Mouse (Mus musculus): Measurements from ENCODE around the gene 4930516K23Rik. TPM values are rescaled to one million over a fixed set of nuclear protein-coding genes. Genes with fewer than 3 reads are reported as not detected.

Gene 4930516K23Rik
- total RNA-seq (2021): not detected
- long read RNA-seq, experiment 1: 0 reads
- long read RNA-seq, experiment 2: 0 reads

DNA sequence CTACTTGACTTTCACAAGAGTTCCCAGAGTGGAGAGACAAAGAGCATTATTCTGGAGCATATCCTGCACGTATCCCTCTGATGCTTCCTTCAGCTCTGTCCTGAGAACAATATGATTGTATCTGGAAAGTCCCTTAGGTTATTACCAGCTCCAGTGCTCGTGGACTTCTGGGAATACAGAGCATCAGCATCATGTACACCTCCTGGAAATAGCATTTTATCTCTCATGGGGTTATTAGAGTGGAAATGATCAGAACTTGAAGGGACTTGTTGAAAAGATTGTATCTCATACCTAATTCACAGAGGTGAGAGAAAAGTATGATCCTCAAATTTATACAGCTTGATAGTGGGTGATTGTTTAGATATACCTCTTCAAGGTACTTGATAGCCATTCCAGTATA, at the start of gene 4930516K23Rik:
4930516K23Rik (minus strand) TSS at position 101 of the 400 bp plus-strand sequence.
- intact Hi-C loops (cut with DNase I): no loop called here
- no peak for DNase-seq (ENCODE audit: low spot score in 2 of 2)

DNA sequence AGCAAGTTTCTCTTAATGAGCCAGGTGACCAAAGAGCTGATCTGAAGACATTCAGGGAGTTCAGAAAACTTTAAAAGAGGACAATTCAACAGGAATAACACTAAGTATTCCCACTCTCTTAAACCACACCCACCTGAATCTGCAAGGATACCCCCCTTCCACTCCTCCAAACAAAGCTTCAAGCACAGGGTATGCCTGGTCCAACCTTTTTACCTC, 43.4 kb upstream of the 4930516K23Rik start, which contains the start of gene Olfr646:
Olfr646 (plus strand) TSS at position 117 of the 216 bp plus-strand sequence.
- intact Hi-C loops (cut with DNase I): no loop called here
- DNase-seq (ENCODE audit: low spot score in 2 of 2): no peak

DNA sequence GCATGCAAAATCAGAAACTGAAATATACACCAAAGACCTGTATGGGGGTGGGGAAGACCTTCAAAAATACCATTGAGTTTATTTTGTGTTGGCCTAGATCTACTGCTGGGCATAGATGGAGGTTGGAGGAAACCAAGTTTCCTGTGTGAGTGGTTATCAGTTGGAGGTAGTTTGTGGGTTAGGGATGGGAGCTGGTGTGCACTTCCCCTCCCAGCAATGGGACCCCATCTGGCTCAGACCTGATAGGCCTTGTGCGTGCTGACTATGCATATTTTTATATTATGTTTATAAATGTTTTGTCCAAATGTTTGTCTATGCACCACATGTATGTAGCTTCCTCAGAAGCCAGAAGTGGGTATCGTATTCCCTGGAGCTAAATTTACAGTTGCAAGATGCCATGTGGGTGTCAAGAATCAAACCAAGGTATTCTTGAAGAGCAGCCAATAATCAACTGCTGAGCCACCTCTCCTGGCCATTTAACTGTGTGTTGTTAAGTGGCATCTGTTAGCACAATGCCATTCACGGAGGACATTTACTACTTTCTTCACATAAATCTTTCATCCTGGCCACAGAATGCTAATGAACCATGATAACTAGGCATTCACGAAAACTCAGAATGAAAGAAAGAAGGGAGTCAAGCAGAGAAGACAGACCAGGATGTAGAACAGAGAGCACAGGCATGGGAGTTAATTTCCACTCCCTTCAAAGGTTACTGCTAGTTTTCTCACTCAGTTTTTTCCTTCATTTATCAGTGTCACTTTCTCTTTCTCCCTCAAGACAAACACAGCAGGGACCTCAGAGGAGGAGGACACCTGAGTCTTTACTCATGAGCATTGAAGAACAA, 42.9 kb upstream of the 4930516K23Rik start:
- no peak for DNase-seq (ENCODE audit: low spot score in 2 of 2)
- intact Hi-C loops (cut with DNase I): no loop called here

DNA sequence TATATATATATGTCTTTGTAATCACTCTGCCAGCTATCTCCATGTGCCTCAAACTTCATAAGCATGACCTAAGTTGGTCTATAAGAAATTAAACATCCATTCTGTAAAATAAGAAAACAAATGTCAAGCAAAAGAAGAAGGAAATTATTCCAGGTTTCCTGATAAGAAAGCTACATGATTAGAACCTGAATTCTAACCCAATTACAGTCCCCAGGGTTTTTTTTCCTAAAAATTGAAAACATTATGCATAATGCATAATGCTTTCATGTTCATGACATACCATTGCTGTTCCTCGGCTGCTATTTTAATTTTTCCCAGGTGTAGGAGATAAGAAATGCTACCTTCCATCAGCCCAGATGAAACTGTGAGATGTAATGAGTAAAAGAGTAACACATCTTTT, 24.1 kb upstream of the 4930516K23Rik start, which contains the start of gene Olfr645:
Olfr645 (minus strand) TSS at position 101 of the 400 bp plus-strand sequence.
- intact Hi-C loops (cut with DNase I): no loop called here

DNA sequence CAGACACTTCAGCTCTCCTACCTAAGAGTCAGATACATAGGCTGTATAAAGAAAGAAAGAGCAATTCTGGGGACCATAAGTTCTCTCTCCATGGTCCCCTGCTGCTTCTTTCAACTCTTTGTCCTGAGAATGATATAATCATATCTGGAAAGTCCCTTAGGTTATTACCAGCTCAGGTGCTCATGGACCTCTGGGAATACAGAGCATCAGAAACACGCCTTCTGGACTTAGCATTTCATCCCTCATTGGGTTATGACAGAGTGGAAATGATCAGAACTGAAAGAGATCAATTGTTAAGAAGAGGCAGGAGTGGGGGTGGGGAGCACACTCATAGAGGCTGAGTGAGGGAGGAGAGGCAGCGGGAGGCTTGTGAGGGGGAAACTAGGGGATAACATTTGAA, 10.5 kb upstream of the 4930516K23Rik start, which contains the start of gene Olfr644:
Olfr644 (minus strand) TSS at position 101 of the 400 bp plus-strand sequence.
- intact Hi-C loops (cut with DNase I): no loop called here
- DNase-seq (ENCODE audit: low spot score in 2 of 2): no peak

More for the DNA sequence above, 24.1 kb upstream of the 4930516K23Rik start, which contains the start of gene Olfr645:
- no peak for DNase-seq (ENCODE audit: low spot score in 2 of 2)

DNA sequence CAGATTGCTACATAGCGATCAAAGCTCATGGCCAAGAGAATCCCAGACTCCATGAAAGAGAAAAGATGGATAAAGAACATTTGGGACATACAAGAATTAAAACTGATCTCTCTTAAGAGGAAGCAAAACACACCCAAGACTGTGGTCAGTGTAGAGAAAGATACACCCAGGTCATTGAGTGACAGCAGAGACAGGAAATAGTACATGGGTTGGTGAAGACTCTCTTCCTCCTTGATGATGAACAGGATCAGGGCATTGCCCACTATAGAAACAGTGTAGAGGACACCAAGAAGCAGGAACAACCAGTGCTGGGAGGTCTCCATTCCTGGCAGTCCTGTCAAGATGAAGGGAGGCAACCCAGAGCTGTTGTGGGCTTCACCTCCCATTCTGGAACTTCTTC, 2.0 kb downstream of the 4930516K23Rik start:
- DNase-seq (ENCODE audit: low spot score in 2 of 2): no peak
- intact Hi-C loops (cut with DNase I): no loop called here

GRCm38 (mm10) chr7:104052566-104052965, 8.7 kb downstream of the 4930516K23Rik start, which contains the start of gene Olfr642:
Olfr642 (minus strand) TSS chr7:104052666.
- no peak for DNase-seq (ENCODE audit: low spot score in 2 of 2)
- intact Hi-C loops (cut with DNase I): no loop called here

GRCm38 (mm10) chr7:104050745-104051144, 10.5 kb downstream of the 4930516K23Rik start:
- intact Hi-C loops (cut with DNase I): no loop called here
- DNase-seq (ENCODE audit: low spot score in 2 of 2): no peak

DNA sequence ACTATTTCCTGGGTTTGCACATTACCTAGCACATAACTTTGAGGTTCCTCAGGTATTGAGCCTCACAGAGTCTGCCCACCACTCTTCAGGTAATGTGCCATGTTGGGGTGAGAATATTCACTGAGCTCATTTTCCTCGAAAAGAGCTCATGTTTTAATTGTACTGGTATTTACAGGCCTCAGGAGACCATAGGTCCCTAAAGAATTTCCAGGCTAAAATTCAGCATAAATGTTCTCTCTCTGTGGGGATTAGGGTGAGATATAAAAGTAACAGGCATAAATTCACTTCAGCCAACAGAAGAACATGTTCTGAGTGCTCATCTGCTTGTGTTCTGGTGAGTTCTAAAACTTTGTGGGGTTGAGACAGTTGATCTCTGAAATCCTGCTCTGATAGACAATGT, 26.1 kb downstream of the 4930516K23Rik start, which contains the start of gene Olfr641:
Olfr641 (plus strand) TSS at position 301 of the 400 bp plus-strand sequence.
- no peak for DNase-seq (ENCODE audit: low spot score in 2 of 2)
- intact Hi-C loops (cut with DNase I): no loop called here

- intact Hi-C loops (cut with DNase I): no loop called here
- DNase-seq (ENCODE audit: low spot score in 2 of 2): no peak
Measured at GRCm38 (mm10) chr7:104026978-104027377, 34.3 kb downstream of the 4930516K23Rik start.

DNA sequence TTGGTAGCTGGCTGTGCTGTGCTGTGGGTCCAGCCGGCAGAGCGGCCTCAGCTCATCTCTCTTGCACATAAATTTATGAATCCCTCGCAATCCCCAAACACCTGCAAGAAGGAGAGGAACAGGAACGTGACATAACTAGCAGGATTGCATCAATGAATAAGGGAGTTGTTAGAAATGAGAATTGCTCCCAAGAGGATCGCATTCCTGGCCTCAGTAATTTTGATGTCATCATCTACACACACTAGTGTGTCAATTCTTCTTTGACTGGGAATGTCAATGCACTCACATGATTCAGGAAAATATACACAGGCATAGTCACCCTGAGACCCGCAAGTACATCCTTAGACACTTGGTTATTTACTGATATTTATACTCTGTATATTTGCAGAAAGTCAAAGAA, 35.8 kb downstream of the 4930516K23Rik start, which contains the start of gene Olfr640:
Olfr640 (minus strand) TSS at position 101 of the 400 bp plus-strand sequence.
- intact Hi-C loops (cut with DNase I): no loop called here
- no peak for DNase-seq (ENCODE audit: low spot score in 2 of 2)

GRCm38 (mm10) chr7:104021651-104022050, 39.6 kb downstream of the 4930516K23Rik start:
- intact Hi-C loops (cut with DNase I): no loop called here
- no peak for DNase-seq (ENCODE audit: low spot score in 2 of 2)

DNA sequence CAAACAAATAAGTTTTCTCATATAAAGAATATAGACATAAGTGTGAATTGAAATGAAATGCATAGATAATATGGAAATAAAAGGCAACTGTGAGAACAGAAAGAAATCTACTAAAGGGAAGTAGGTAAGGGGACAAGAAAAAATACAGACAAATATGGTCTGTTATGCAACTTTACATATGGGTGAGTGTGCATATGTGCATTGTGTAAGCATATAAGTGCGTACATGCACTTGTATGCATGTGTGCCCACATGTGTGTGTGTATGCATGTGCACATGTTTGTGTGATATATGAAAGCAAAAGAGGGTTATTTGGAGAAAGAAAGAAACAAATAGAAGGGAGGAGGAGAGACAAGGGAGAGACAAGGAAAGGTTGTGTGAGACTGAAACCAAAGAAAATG, 42.3 kb downstream of the 4930516K23Rik start:
- intact Hi-C loops (cut with DNase I): no loop called here
- DNase-seq (ENCODE audit: low spot score in 2 of 2): no peak

GRCm38 (mm10) chr7:104017203-104017602, 44.0 kb downstream of the 4930516K23Rik start, which contains the start of gene Olfr639:
Olfr639 (minus strand) TSS chr7:104017303.
- intact Hi-C loops (cut with DNase I): no loop called here
- DNase-seq (ENCODE audit: low spot score in 2 of 2): no peak

Other genes starting within 250 kb of the 4930516K23Rik start
- gene Hbb-bt, start 247.4 kb downstream of the 4930516K23Rik start, total RNA-seq (2021): 100 to 1,000 TPM; 116 to 138 TPM
- 100 to 1,000 TPM; 912 to 967 TPM for gene Hbb-bs, start 233.3 kb downstream of the 4930516K23Rik start, total RNA-seq (2021)
- not detected for gene Hbb-bh2, start 220.9 kb downstream of the 4930516K23Rik start, total RNA-seq (2021)
- not detected for gene Hbb-bh1, start 218.3 kb downstream of the 4930516K23Rik start, total RNA-seq (2021)
- not detected for gene Hbb-y, start 208.2 kb downstream of the 4930516K23Rik start, total RNA-seq (2021)
- not detected for gene Olfr66, start 175.2 kb downstream of the 4930516K23Rik start, total RNA-seq (2021)
- not detected for gene Olfr64, start 167.0 kb downstream of the 4930516K23Rik start, total RNA-seq (2021)
- not detected for gene Olfr65, start 158.0 kb downstream of the 4930516K23Rik start, total RNA-seq (2021)
- gene Olfr631, start 132.6 kb downstream of the 4930516K23Rik start, total RNA-seq (2021): not detected
- not detected for gene Olfr632, start 127.1 kb downstream of the 4930516K23Rik start, total RNA-seq (2021)
- gene Olfr633, start 117.0 kb downstream of the 4930516K23Rik start, total RNA-seq (2021): not detected
- under 1 TPM in 1 of 2 experiments, not detected in 1; 0.04 TPM for gene Olfr635, start 90.3 kb downstream of the 4930516K23Rik start, total RNA-seq (2021)
- gene Olfr638, start 62.7 kb downstream of the 4930516K23Rik start, total RNA-seq (2021): not detected
- gene Olfr639, start 44.1 kb downstream of the 4930516K23Rik start, total RNA-seq (2021): under 1 TPM; 0.08 to 0.18 TPM
- gene Olfr640, start 35.9 kb downstream of the 4930516K23Rik start, total RNA-seq (2021): not detected
- gene Olfr641, start 26.0 kb downstream of the 4930516K23Rik start, total RNA-seq (2021): not detected
- gene Olfr642, start 8.8 kb downstream of the 4930516K23Rik start, total RNA-seq (2021): not detected
- not detected for gene Olfr644, start 10.4 kb upstream of the 4930516K23Rik start, total RNA-seq (2021)
- not detected for gene Olfr645, start 24.0 kb upstream of the 4930516K23Rik start, total RNA-seq (2021)
- not detected for gene Olfr646, start 43.4 kb upstream of the 4930516K23Rik start, total RNA-seq (2021)
- gene Ubqln5, start 68.4 kb upstream of the 4930516K23Rik start, total RNA-seq (2021): not detected
- gene Olfr643, start 76.0 kb upstream of the 4930516K23Rik start, total RNA-seq (2021): not detected
- not detected for gene Ubqln3, start 81.8 kb upstream of the 4930516K23Rik start, total RNA-seq (2021)
- gene Ubqlnl, start 89.1 kb upstream of the 4930516K23Rik start, total RNA-seq (2021): not detected
- gene Olfm5, start 103.4 kb upstream of the 4930516K23Rik start, total RNA-seq (2021): not detected
- under 1 TPM; 0.30 to 0.40 TPM for gene Olfr648, start 121.9 kb upstream of the 4930516K23Rik start, total RNA-seq (2021)
- gene Olfr649, start 134.5 kb upstream of the 4930516K23Rik start, total RNA-seq (2021): not detected
- gene Trim6, start 157.3 kb upstream of the 4930516K23Rik start, total RNA-seq (2021): under 1 TPM; 0.13 to 0.15 TPM
- under 1 TPM; 0.68 to 0.72 TPM for gene Trim34a, start 183.0 kb upstream of the 4930516K23Rik start, total RNA-seq (2021)
- under 1 TPM; 0.38 to 0.55 TPM for gene Trim5, start 226.6 kb upstream of the 4930516K23Rik start, total RNA-seq (2021)

Data from left cerebral cortex, postnatal 14 days (tissue).